Mouse (Mus musculus): ENCODE results near the gene Krtap4-16.
"Not testable (repeated sequence)": the region's sequence is repeated elsewhere in the genome, so short reads cannot be mapped to it uniquely, and the experiment has no call there.

The Krtap4-16 gene

DNA sequence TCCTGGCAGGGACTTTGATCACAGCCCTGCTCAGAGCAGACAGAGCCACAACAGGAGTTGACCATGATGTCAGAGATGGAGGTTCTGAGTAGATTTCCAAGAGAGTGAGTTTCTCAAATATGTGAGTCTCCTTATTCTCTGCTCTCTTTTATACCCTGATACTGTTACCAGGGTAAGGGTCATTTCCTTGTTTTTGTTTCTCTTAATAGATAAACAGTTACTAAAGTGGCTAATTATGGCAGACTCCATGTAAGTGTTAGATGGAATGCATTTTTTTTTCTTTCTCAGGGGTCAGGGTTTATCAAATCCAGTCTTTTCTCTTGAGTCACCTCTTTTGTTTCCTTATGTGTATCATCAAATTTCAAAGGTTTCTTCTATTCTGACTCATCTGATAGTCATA is at the start of gene Krtap4-16:
Gene Krtap4-16, minus strand, starts transcription at position 101 of the 400 bp plus-strand sequence.
- no peak for ATAC-seq (ENCODE audit: insufficient number of reproducible peaks, low FRiP score, low TSS enrichment)

DNA sequence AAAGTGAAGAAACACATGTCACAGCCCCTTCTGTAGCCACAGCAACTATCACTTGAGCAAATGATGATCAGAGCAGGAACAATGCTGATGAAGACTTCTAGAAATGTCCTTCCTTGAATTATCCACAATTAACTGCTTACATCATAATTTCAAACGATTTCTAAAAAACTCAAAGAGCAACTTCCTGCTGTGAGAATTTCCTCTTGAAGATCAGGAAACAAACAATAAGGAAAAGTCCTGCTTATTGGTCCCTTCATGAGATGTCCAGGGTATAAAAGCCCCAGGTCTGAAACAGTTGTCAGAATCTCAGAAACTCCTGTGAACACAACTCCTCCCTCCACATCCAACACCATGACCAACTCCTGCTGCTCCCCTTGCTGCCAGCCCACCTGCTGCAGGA is 27.5 kb upstream of the Krtap4-16 start, which contains the start of gene Gm11567:
Gene Gm11567, plus strand, starts transcription at position 301 of the 400 bp plus-strand sequence.
- ATAC-seq (ENCODE audit: insufficient number of reproducible peaks, low FRiP score, low TSS enrichment) = not testable (repeated sequence)

DNA sequence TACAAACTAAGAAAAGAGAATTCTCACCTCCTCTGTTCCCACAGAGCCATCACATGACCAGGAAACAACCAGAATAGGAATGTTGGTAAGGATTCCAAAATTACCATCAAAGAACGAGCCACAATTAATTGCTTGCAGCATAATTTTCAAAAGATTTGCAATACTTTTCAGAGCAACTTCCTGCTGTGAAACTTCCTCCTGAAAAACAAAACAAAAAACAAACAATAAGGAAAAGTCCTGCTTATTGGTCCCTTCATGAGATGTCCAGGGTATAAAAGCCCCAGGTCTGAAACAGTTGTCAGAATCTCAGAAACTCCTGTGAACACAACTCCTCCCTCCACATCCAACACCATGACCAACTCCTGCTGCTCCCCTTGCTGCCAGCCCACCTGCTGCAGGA is 21.7 kb upstream of the Krtap4-16 start, which contains the start of gene Krtap9-1:
Gene Krtap9-1, plus strand, starts transcription at position 301 of the 400 bp plus-strand sequence.
- ATAC-seq (ENCODE audit: insufficient number of reproducible peaks, low FRiP score, low TSS enrichment) = not testable (repeated sequence)

DNA sequence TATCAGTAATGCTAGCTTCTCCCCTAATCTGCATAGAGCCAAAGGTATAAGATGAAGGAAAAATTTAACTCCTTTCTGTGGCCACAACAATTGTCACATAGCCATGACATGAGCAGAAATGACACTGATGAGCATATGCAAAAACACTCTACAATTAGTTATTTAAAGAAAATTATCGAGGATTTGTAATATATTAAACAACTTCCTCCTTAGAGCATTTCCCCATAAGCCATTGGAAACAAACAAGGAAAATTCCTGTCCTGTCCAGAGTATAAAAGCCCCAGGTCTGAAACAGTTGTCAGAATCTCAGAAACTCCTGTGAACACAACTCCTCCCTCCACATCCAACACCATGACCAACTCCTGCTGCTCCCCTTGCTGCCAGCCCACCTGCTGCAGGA is 12.8 kb upstream of the Krtap4-16 start, which contains the start of gene Gm11559:
Gene Gm11559, plus strand, starts transcription at position 301 of the 400 bp plus-strand sequence.
- not testable (repeated sequence) for ATAC-seq (ENCODE audit: insufficient number of reproducible peaks, low FRiP score, low TSS enrichment)

DNA sequence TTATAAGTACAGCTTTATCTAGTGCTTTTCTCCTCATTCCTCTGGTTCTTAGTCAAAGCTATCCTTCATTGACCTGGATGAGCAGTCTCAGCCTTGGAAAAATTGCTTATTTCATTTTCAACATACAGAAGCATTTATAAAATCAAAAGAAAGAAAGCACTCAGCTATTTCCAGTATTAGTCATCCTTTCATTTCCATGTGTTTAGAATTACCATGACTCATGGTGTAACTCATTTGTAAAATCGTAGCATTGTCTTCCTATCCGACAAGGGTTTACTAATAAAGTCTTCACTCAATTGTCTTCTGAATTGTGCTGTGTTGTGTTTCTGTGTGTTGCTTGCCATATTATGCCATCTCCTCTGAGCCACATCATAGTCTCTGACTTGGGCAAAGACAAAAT is 7.4 kb upstream of the Krtap4-16 start:
- no peak for ATAC-seq (ENCODE audit: insufficient number of reproducible peaks, low FRiP score, low TSS enrichment)

DNA sequence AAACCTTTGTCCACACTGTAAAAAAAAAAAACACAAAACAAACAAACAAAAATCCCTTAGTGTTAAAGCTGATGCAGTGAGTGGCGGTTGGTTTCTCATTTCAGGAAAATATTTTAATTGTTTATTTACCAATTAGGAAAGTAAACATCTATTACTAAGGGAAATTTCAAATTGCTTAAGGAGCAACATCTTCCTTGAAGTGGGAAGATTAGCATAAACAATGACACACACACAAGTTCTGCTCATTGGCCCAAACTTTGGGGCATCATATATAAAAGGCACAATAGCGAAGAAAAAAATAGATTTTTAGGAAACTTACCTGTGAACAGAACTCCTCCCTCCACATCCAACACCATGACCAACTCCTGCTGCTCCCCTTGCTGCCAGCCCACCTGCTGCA is 6.2 kb upstream of the Krtap4-16 start, which contains the start of gene Gm11568:
Gene Gm11568, plus strand, starts transcription at position 301 of the 400 bp plus-strand sequence.
- no peak for ATAC-seq (ENCODE audit: insufficient number of reproducible peaks, low FRiP score, low TSS enrichment)

DNA sequence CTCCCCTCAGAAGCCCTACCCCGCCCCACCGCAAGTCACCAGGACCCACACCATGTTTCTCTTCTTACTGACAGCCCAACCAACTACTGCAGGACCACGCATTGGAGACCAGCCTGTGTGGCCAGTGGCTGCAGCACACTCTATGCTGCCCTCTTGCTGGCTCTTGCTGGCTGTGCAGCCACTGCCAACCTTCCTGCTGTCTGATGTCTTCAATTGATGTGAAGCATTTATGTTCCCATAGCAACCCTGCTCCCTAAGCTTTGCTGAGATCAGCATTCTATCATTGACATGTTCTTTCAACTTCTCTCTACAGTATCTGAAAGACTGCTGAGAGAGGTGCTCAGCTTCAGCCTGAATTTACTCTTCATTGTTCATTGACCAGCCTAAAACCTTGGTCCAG is 2.7 kb upstream of the Krtap4-16 start:
- no peak for ATAC-seq (ENCODE audit: insufficient number of reproducible peaks, low FRiP score, low TSS enrichment)

DNA sequence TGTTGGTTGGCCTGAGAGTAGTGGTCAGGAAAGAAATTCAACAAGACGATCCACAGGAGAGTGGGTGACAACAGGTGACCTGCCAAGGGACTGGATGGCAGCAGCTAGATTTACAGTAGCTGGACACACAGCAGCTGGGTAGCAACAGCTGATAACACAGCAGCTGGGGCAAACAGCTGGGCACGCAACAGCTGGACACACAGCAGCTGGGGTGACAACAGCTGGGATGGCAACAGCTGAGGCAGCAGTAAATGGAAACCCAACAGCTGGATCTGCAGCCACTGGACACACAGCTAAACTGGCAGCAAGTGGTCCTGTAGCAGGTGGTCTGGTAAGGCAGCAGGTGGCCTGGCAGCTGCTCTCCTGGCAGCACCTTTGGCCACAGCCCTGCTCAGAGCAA is 4.7 kb downstream of the Krtap4-16 start:
- ATAC-seq (ENCODE audit: insufficient number of reproducible peaks, low FRiP score, low TSS enrichment) = no peak

DNA sequence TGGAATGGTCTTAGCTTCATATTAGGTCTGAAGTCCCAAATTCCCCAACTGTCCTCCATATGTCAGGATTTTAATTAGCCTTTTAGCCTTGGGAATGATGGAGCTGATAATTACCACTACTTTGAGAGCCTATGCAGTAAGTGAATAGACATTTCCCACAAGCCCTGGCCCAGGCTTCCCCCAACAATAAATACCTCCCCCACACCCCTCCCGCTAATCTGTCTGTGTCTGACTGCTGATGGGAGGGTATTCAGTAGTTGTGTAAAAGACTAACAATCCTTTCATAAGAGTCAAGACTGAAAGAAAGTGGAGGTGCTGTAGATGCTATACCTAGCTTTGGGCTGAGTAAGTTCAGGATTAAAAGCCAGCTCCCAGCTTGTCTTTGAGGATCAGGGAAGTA is 9.2 kb downstream of the Krtap4-16 start:
- no peak for ATAC-seq (ENCODE audit: insufficient number of reproducible peaks, low FRiP score, low TSS enrichment)

DNA sequence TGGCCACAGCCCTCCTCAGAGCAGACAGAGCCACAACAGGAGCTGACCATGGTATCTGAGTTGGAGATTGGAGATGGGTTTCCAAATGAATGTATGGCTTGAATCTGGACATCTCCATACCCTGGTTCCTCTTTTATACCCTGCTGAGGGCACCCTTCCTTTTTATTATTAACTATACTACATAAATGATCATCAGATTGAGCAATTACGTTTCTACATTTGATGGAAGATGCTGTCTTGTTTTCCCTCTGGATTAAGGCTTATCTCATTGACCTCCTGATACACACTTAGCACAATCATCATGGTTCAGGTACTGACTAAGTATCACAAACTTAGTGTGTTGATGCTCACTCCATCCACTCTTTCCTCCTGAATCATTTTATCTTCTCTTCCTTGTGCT is 13.4 kb downstream of the Krtap4-16 start, which contains the start of gene 2300003K06Rik:
Gene 2300003K06Rik, minus strand, starts transcription at position 101 of the 400 bp plus-strand sequence.
- ATAC-seq (ENCODE audit: insufficient number of reproducible peaks, low FRiP score, low TSS enrichment) = no peak

DNA sequence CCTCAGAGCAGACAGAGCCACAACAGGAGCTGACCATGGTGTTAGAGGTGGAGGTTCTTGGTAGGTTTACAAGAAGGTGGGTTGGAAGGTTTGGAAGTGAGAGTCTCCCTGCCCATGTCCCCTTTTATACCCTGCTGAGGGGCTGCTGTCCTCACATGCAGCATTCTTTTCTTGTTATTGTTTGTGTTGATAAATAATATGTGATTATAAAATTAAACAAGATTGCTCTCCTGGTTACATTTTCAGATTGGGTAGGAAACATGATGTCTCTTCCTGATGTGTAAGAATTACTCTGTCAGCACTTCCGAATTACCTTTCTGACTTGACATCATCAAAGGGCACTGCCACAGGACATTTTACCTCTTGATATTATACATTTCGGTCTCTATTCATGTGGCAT is 35.8 kb downstream of the Krtap4-16 start, which contains the start of gene Gm11564:
Gene Gm11564, minus strand, starts transcription at position 101 of the 400 bp plus-strand sequence.
- not testable (repeated sequence) for ATAC-seq (ENCODE audit: insufficient number of reproducible peaks, low FRiP score, low TSS enrichment)

DNA sequence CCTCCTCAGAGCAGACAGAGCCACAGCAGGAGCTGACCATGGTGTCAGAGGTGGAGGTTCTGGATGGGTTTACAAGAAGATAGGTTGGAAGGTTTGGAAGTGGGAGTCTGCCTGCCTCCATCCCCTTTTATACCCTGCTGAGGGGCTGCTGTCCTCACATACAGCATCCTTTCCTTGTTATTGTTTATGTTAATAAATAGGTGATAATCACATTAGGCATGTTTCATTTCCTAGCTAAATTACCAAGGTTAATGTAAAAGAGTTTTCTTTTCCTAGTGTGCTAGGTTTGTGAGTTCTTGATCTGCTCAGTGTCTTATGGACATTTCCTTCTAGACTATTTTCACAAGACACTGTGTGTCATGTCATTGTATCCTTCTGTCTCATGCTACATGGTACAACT is 41.6 kb downstream of the Krtap4-16 start, which contains the start of gene Krtap4-13:
Gene Krtap4-13, minus strand, starts transcription at position 101 of the 400 bp plus-strand sequence.
- not testable (repeated sequence) for ATAC-seq (ENCODE audit: insufficient number of reproducible peaks, low FRiP score, low TSS enrichment)

DNA sequence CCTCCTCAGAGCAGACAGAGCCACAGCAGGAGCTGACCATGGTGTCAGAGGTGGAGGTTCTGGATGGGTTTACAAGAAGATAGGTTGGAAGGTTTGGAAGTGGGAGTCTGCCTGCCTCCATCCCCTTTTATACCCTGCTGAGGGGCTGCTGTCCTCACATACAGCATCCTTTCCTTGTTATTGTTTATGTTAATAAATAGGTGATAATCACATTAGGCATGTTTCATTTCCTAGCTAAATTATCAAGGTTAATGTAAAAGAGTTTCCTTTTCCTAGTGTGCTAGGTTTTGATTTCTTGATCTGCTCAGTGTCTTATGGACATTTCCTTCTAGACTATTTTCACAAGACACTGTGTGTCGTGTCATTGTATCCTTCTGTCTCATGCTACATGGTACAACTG is 47.1 kb downstream of the Krtap4-16 start, which contains the start of gene Gm11554:
Gene Gm11554, minus strand, starts transcription at position 101 of the 400 bp plus-strand sequence.
- not testable (repeated sequence) for ATAC-seq (ENCODE audit: insufficient number of reproducible peaks, low FRiP score, low TSS enrichment)

All from cerebellum, adult (tissue).